Mouse (Mus musculus) olfactory bulb, adult 2 months (tissue): ENCODE results near the gene Vrk3. TPM values are rescaled to one million over a fixed set of nuclear protein-coding genes. Genes with fewer than 3 reads are reported as not detected.

Experiments used
- H3K27ac ChIP-seq: fragments of 200-500 bp; 2 replicates; pipeline ENCODE4 v1.5.1; 2012; ENCODE audit warnings: low read depth, low read length; ENCODE audit not compliant: insufficient read depth
- H3K4me1 ChIP-seq: fragments of 200-500 bp; 2 replicates; pipeline ENCODE4 v1.6.1; 2012; ENCODE audit warnings: low read length; ENCODE audit not compliant: control insufficient read depth, insufficient read depth
- H3K4me3 ChIP-seq: fragments of 200-500 bp; 2 replicates; pipeline ENCODE4 v1.5.1; 2012; ENCODE audit warnings: mild to moderate bottlenecking, low read depth, low read length, moderate library complexity; ENCODE audit not compliant: insufficient read depth
- CTCF ChIP-seq: fragments of 200-500 bp; IDR thresholded peaks from 2 replicates; pipeline ENCODE4 v1.5.1; 2012; ENCODE audit warnings: low read depth, mild to moderate bottlenecking, low read length, moderate library complexity; ENCODE audit not compliant: insufficient read depth
- POLR2A ChIP-seq: fragments of 200-500 bp; IDR thresholded peaks from 2 replicates; pipeline ENCODE4 v1.6.1; 2012; ENCODE audit warnings: mild to moderate bottlenecking, low read depth, low read length, moderate library complexity; ENCODE audit not compliant: insufficient read depth
- WGBS: fragments of 180-500 bp; shearing (Covaris S2); methylation state at CpG from one replicate; pipeline ENCODE4 v1.1.7; 2018; 5-methylcytosine and 5-hydroxymethylcytosine counted together
- polyA plus RNA-seq: library from polyadenylated mRNA; stranded (reverse); fragments of >200 nt; gene quantifications from 2 replicates; pipeline ENCODE4 v1.2.4, GENCODE M21; 2012; ENCODE audit warnings: low replicate concordance; ENCODE audit not compliant: missing spikeins, insufficient read depth, insufficient read length

Gene Vrk3
- polyA plus RNA-seq, 1 experiment = not detected

DNA sequence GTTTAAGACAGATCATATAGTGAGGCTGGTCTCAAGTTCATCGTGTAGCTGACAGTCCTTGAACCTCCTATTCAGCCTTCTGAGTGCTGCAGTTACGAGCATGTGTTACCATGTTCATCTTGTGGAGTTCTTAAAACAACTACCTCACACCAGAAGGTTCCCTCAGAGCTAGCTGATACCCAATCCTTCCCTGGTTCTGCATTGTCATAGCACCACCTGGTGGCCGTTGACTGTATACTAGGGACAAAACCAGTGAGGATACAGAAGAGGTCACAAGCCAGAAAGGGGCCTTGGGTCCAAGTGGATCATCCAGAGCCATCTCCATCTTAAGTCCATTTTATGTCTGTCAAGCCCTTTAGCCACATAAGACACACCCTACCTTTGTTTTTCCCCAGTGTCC lies 76.7 kb downstream of the Vrk3 start:
- H3K27ac ChIP-seq = no peak overlapping the region
- peaks cover 4% of the 10 kb centered on the region; the same call in 1 of the 2 replicates for H3K4me1 ChIP-seq
- 5% methylated on average over 3 of the region's 3 CpGs for WGBS
- TF ChIP-seq POLR2A (no peak), CTCF (no peak)
- no peak overlapping the region for H3K4me3 ChIP-seq

DNA sequence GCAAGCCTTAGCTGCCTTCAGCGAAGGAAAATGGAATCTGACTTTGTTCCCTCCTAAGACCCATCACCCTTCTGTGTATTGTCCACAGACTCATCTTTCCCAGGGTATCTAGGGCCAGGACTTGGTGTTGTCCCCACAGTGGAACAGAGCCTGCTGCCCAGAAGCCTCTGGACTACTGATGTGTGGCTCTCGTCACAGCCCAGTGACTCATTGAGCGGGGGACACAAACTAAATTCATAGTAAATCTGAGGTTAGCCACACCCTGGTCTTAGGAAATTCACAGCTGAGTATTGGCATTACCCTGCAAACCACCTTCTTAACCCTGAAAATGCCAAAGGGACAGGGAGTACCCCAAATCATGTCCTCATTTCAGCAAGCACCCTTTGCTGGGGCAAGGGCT lies 78.6 kb downstream of the Vrk3 start:
- no peak for TF ChIP-seq POLR2A
- no peak for TF ChIP-seq CTCF
- H3K4me3 ChIP-seq = no peak overlapping the region
- 81% methylated on average over 3 of the region's 3 CpGs for WGBS
- H3K27ac ChIP-seq = no peak overlapping the region
- 0 out of 2 replicates have a peak, but pooled peaks cover under 1% of the 10 kb centered on the region for H3K4me1 ChIP-seq

Other genes with a start within 250 kb of the Vrk3 start
- not detected in 2 replicates for gene Mybpc2, start 223.8 kb upstream of the Vrk3 start, polyA plus RNA-seq
- gene Spib, start 216.3 kb upstream of the Vrk3 start, polyA plus RNA-seq = not detected in 2 replicates
- gene Pold1, start 199.6 kb upstream of the Vrk3 start, polyA plus RNA-seq = not detected in 2 replicates
- gene Nr1h2, start 194.5 kb upstream of the Vrk3 start, polyA plus RNA-seq = not detected in 2 replicates
- gene Napsa, start 176.0 kb upstream of the Vrk3 start, polyA plus RNA-seq = not detected in 2 replicates
- not detected in 2 replicates for gene Kcnc3, start 157.7 kb upstream of the Vrk3 start, polyA plus RNA-seq
- not detected in 2 replicates for gene Myh14, start 77.6 kb upstream of the Vrk3 start, polyA plus RNA-seq
- gene Izumo2, start 39.7 kb upstream of the Vrk3 start, polyA plus RNA-seq = not detected in 2 replicates
- gene Zfp473, start 2.6 kb downstream of the Vrk3 start, polyA plus RNA-seq = not detected in 2 replicates
- gene Nup62, start 67.7 kb downstream of the Vrk3 start, polyA plus RNA-seq = not detected in 2 replicates
- gene Il4i1, start 68.0 kb downstream of the Vrk3 start, polyA plus RNA-seq = not detected in 2 replicates
- not detected in 2 replicates for gene Atf5, start 68.2 kb downstream of the Vrk3 start, polyA plus RNA-seq
- not detected in 2 replicates for gene Akt1s1, start 100.6 kb downstream of the Vrk3 start, polyA plus RNA-seq
- not detected in 2 replicates for gene Tbc1d17, start 100.7 kb downstream of the Vrk3 start, polyA plus RNA-seq
- gene Pnkp, start 108.7 kb downstream of the Vrk3 start, polyA plus RNA-seq = not detected in 2 replicates
- not detected in 2 replicates for gene Ptov1, start 121.4 kb downstream of the Vrk3 start, polyA plus RNA-seq
- not detected in 2 replicates for gene Med25, start 144.3 kb downstream of the Vrk3 start, polyA plus RNA-seq
- gene Fuz, start 147.7 kb downstream of the Vrk3 start, polyA plus RNA-seq = not detected in 2 replicates
- gene Ap2a1, start 181.1 kb downstream of the Vrk3 start, polyA plus RNA-seq = not detected in 2 replicates
- gene Tsks, start 194.8 kb downstream of the Vrk3 start, polyA plus RNA-seq = not detected in 2 replicates
- not detected in 2 replicates for gene Cpt1c, start 226.4 kb downstream of the Vrk3 start, polyA plus RNA-seq
- gene Prmt1, start 238.2 kb downstream of the Vrk3 start, polyA plus RNA-seq = not detected in 2 replicates
- gene Irf3, start 249.2 kb downstream of the Vrk3 start, polyA plus RNA-seq = not detected in 2 replicates